In the genomic region with DNA sequence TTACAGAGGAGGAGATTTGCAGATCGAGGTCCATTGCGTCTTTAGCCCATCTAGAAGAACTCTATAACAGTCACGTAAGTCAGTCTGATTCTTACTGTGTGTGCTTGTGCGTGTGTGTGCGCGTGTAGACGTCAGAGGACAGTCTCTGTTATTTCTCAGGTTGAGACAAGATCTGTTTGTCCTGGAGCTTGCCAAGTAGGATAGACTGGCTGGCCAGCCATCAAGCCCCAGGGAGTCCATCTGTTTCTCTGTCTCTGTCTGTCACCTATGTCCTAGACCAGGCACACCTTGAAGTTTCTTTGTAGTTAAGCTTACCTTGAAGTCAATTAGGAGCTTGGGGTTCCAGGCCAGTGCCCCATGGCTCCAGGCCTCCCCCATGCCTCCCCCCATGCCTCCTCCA, we compare ENCODE assay signal across 22 mouse cellular contexts. TPM values are rescaled to one million over a fixed set of nuclear protein-coding genes. Genes with fewer than 3 reads are reported as not detected.
A peak's percentile ranks its signal among the peaks of the same experiment; 100 is the strongest.
DNase-seq lines count a peak whose midpoint lies in the region; ATAC-seq and TF ChIP-seq lines count a peak whose summit lies in the region.
"Had no signal": no experiment of that assay in that cellular context is flagged by ENCODE, and none has a peak within 500 bp of the region (broad histone marks: within the 10 kb centered on the region; RNA-seq: fewer than 3 reads in every experiment).

No protein-coding gene starts in this region.

- H3K27ac ChIP-seq in liver, adult 2 months (replicated peaks; ENCODE audit: insufficient read depth, low read depth, low read length): no peak overlapping the region
- H3K27ac ChIP-seq in midbrain, embryonic 15.5 days: no peak overlapping the region
- H3K27ac ChIP-seq: embryonic facial prominence, embryonic 10.5 days; forebrain, embryonic 13.5 days; heart, adult 2 months; heart, embryonic 15.5 days; hindbrain, embryonic 13.5 days; hindbrain, postnatal 0 days had no signal

- peaks cover 23% of the 10 kb centered on the region; the same call in 1 of the 2 replicates for H3K36me3 ChIP-seq in liver, adult 2 months (ENCODE audit: control insufficient read depth, insufficient read depth, low read length)
- peaks cover 9% of the 10 kb centered on the region for H3K36me3 ChIP-seq in midbrain, embryonic 15.5 days (replicated peaks)

- DNase-seq in liver, adult 2 months (ENCODE audit: extremely low read depth, low read depth, low spot score): peak; percentile 61
- DNase-seq in liver: no peak
- peak; percentile 78 for DNase-seq in cerebellum, adult 9-10 months
- peak; percentile 80 to 82 for DNase-seq in cerebellum, postnatal 25 days
- no peak for DNase-seq in left cerebral cortex, adult 18-20 months (ENCODE audit: low spot score in 2 of 2)
- DNase-seq: adrenal gland, adult 2 months; adrenal gland, postnatal 25 days; forebrain, postnatal 0 days; gastrocnemius, postnatal 14 days; heart, adult 2 months; heart, postnatal 14 days; kidney, adult 11 months had no signal

- TF ChIP-seq CTCF in liver, adult 2 months (IDR thresholded peaks at IDR 0.05; ENCODE audit: low read depth, low read length): no peak

- no peaks in the 10 kb centered on the region for H3K27me3 ChIP-seq in liver, adult 2 months (ENCODE audit: control insufficient read depth, insufficient read depth, low read length)
- H3K27me3 ChIP-seq in midbrain, embryonic 15.5 days (replicated peaks): no peaks in the 10 kb centered on the region
- H3K27me3 ChIP-seq: CH12.LX; forebrain, embryonic 13.5 days; heart, embryonic 15.5 days; hindbrain, embryonic 13.5 days; Patski had no signal

- no peak for TF ChIP-seq POLR2A in liver, adult 2 months (IDR thresholded peaks at IDR 0.05; ENCODE audit: extremely low read depth, insufficient read depth, low read length)

- 55% methylated on average over 7 of the region's 7 CpGs for WGBS in liver, adult 2 months
- 96% methylated on average over 7 of the region's 7 CpGs for WGBS in midbrain, embryonic 15.5 days

- H3K4me3 ChIP-seq in liver, adult 2 months (ENCODE audit: insufficient read depth, low read depth, low read length): no peak overlapping the region
- H3K4me3 ChIP-seq in midbrain, embryonic 15.5 days: no peak overlapping the region
- H3K4me3 ChIP-seq: embryonic facial prominence, embryonic 10.5 days; forebrain, embryonic 13.5 days; heart, adult 2 months; heart, embryonic 15.5 days; hindbrain, embryonic 13.5 days had no signal

- ATAC-seq in midbrain, embryonic 15.5 days (replicated peaks): no peak
- ATAC-seq: activated CD4-positive, CD25-positive, alpha-beta regulatory T cell, adult 4 months; forebrain, embryonic 13.5 days; forebrain, postnatal 0 days; hindbrain, postnatal 0 days; Patski had no signal

- H3K4me2 ChIP-seq in midbrain, embryonic 15.5 days: no peak overlapping the region
- H3K4me2 ChIP-seq: forebrain, embryonic 13.5 days; heart, embryonic 11.5 days; heart, embryonic 15.5 days; hindbrain, embryonic 13.5 days had no signal

- H3K79me2 ChIP-seq in liver, adult 2 months (ENCODE audit: control insufficient read depth, insufficient read depth, low read length): no peaks in the 10 kb centered on the region

- no peaks in the 10 kb centered on the region for H3K9me3 ChIP-seq in midbrain, embryonic 15.5 days
- H3K9me3 ChIP-seq: embryonic facial prominence, embryonic 10.5 days; forebrain, embryonic 13.5 days; heart, embryonic 15.5 days; hindbrain, embryonic 13.5 days had no signal

- H3K4me1 ChIP-seq in liver, adult 2 months (ENCODE audit: control insufficient read depth, insufficient read depth, low read length): peaks cover 10% of the 10 kb centered on the region
- H3K4me1 ChIP-seq in midbrain, embryonic 15.5 days: no peaks in the 10 kb centered on the region
- H3K4me1 ChIP-seq: embryonic facial prominence, embryonic 10.5 days; forebrain, embryonic 13.5 days; heart, embryonic 15.5 days; hindbrain, embryonic 13.5 days had no signal

- H3K9ac ChIP-seq in liver, adult 2 months (ENCODE audit: low read depth, low read length): no peak overlapping the region
- no peak overlapping the region for H3K9ac ChIP-seq in midbrain, embryonic 15.5 days
- H3K9ac ChIP-seq: forebrain, embryonic 13.5 days; forebrain, postnatal 0 days; heart, embryonic 15.5 days; hindbrain, embryonic 13.5 days had no signal

RNA-seq across cellular contexts. Expression of gene Rufy2, which starts 16.1 kb away (rescaled TPM):
- total RNA-seq in liver, adult 2 months (2014; rRNA removed): 2.9 and 3.8 TPM in 2 replicates
- 0.78 and 0.83 TPM in 2 replicates for polyA plus RNA-seq in liver, adult 2 months (2012; rRNA removed)
- 61.2 and 65.5 TPM in 2 replicates for polyA plus RNA-seq in midbrain, embryonic 15.5 days (2015; fragmentation: Nextera tagmentation; extraction: Ambion mirVana)
- 10 to 100 TPM; 75.6 to 91.0 TPM for total RNA-seq in left cerebral cortex, adult 18-20 months (2021)

RNA-seq across cellular contexts. Expression of gene Dna2, which starts 17.1 kb away (rescaled TPM):
- 6.4 and 11.2 TPM in 2 replicates for total RNA-seq in liver, adult 2 months (2014; rRNA removed)
- polyA plus RNA-seq in liver, adult 2 months (2012; rRNA removed): 4.9 and 6.5 TPM in 2 replicates
- polyA plus RNA-seq in midbrain, embryonic 15.5 days (2015; fragmentation: Nextera tagmentation; extraction: Ambion mirVana): 4.4 and 4.8 TPM in 2 replicates
- 1 to 10 TPM in 1 of 2 experiments, under 1 TPM in 1; 0.98 to 1.2 TPM for total RNA-seq in left cerebral cortex, adult 18-20 months (2021)

RNA-seq across cellular contexts. Expression of gene Slc25a16, which starts 43.5 kb away (rescaled TPM):
- 41.8 and 42.8 TPM in 2 replicates for total RNA-seq in liver, adult 2 months (2014; rRNA removed)
- polyA plus RNA-seq in liver, adult 2 months (2012; rRNA removed): 49.0 and 66.2 TPM in 2 replicates
- polyA plus RNA-seq in midbrain, embryonic 15.5 days (2015; fragmentation: Nextera tagmentation; extraction: Ambion mirVana): 13.9 and 14.3 TPM in 2 replicates
- 10 to 100 TPM; 38.5 to 41.5 TPM for total RNA-seq in left cerebral cortex, adult 18-20 months (2021)

RNA-seq across cellular contexts. Expression of gene Tet1, which starts 55.2 kb away (rescaled TPM):
- total RNA-seq in liver, adult 2 months (2014; rRNA removed): 0.18 and 0.47 TPM in 2 replicates
- polyA plus RNA-seq in liver, adult 2 months (2012; rRNA removed): 0.05 and 0.11 TPM in 2 replicates
- polyA plus RNA-seq in midbrain, embryonic 15.5 days (2015; fragmentation: Nextera tagmentation; extraction: Ambion mirVana): 41.8 and 43.0 TPM in 2 replicates
- total RNA-seq in left cerebral cortex, adult 18-20 months (2021): 10 to 100 TPM; 12.1 to 12.6 TPM

Comparison
In these comparisons a context has a peak if more than half of its experiments do, and no peak if none do; other contexts are left out.
1. DNase-seq: peak in liver, adult 2 months (single experiment), cerebellum, adult 9-10 months (single experiment) and cerebellum, postnatal 25 days (2 of 2); none in liver (single experiment) and left cerebral cortex, adult 18-20 months (0 of 2).
2. RNA of gene Rufy2, which starts 16.1 kb away (total RNA-seq): 75.6 to 91.0 TPM in left cerebral cortex, adult 18-20 months; 2.9 to 3.8 TPM in liver, adult 2 months; every median in the first group is over 10 times any median in the second.